Mouse (Mus musculus): ENCODE data around the gene Rtl5. TPM values are rescaled to one million over a fixed set of nuclear protein-coding genes. Genes with fewer than 3 reads are reported as not detected.

Rtl5 gene
- total and polyA plus RNA-seq, 2 experiments = 0.74 to 0.97 TPM

GRCm38 (mm10) chrX:102050552-102050951, 20.6 kb downstream of the Rtl5 start:
- TF ChIP-seq CTCF (IDR thresholded peaks at IDR 0.05; ENCODE audit: low read depth, low read length) = no peak
- no peak for TF ChIP-seq POLR2A (IDR thresholded peaks at IDR 0.05; ENCODE audit: extremely low read depth, insufficient read depth, low read length)
- Histone ChIP-seq H3K27ac (replicated peaks; ENCODE audit: insufficient read depth, low read depth, low read length) (no peak overlapping the region), H3K27me3 (ENCODE audit: control insufficient read depth, insufficient read depth, low read length) (no peaks in the 10 kb centered on the region), H3K9ac (ENCODE audit: low read depth, low read length) (no peak overlapping the region), H3K4me3 (ENCODE audit: insufficient read depth, low read depth, low read length) (no peak overlapping the region), H3K36me3 (ENCODE audit: control insufficient read depth, insufficient read depth, low read length) (no peaks in the 10 kb centered on the region), H3K4me1 (ENCODE audit: control insufficient read depth, insufficient read depth, low read length) (no peaks in the 10 kb centered on the region), H3K79me2 (ENCODE audit: control insufficient read depth, insufficient read depth, low read length) (no peaks in the 10 kb centered on the region)
- DNase-seq (ENCODE audit: extremely low read depth, low read depth, low spot score) = no peak
- 78% methylated on average over 6 of the region's 6 CpGs for WGBS

GRCm38 (mm10) chrX:102042386-102042785, 28.7 kb downstream of the Rtl5 start:
- no peak for TF ChIP-seq POLR2A (IDR thresholded peaks at IDR 0.05; ENCODE audit: extremely low read depth, insufficient read depth, low read length)
- no peak for TF ChIP-seq CTCF (IDR thresholded peaks at IDR 0.05; ENCODE audit: low read depth, low read length)
- no peak for DNase-seq (ENCODE audit: extremely low read depth, low read depth, low spot score)
- 73% methylated on average over 4 of the region's 4 CpGs for WGBS
- H3K27me3 ChIP-seq (ENCODE audit: control insufficient read depth, insufficient read depth, low read length) = no peaks in the 10 kb centered on the region
- H3K36me3 ChIP-seq (ENCODE audit: control insufficient read depth, insufficient read depth, low read length) = no peaks in the 10 kb centered on the region
- no peak overlapping the region for H3K4me3 ChIP-seq (ENCODE audit: insufficient read depth, low read depth, low read length)
- H3K4me1 ChIP-seq (ENCODE audit: control insufficient read depth, insufficient read depth, low read length) = no peaks in the 10 kb centered on the region; the same call in 1 of the 2 replicates
- H3K27ac ChIP-seq (replicated peaks; ENCODE audit: insufficient read depth, low read depth, low read length) = no peak overlapping the region
- H3K9ac ChIP-seq (ENCODE audit: low read depth, low read length) = no peak overlapping the region
- H3K79me2 ChIP-seq (ENCODE audit: control insufficient read depth, insufficient read depth, low read length) = no peaks in the 10 kb centered on the region

GRCm38 (mm10) chrX:102041562-102041961, 29.5 kb downstream of the Rtl5 start:
- Histone ChIP-seq H3K27me3 (ENCODE audit: control insufficient read depth, insufficient read depth, low read length) (no peaks in the 10 kb centered on the region), H3K4me3 (ENCODE audit: insufficient read depth, low read depth, low read length) (no peak overlapping the region), H3K27ac (replicated peaks; ENCODE audit: insufficient read depth, low read depth, low read length) (no peak overlapping the region), H3K36me3 (ENCODE audit: control insufficient read depth, insufficient read depth, low read length) (no peaks in the 10 kb centered on the region), H3K4me1 (ENCODE audit: control insufficient read depth, insufficient read depth, low read length) (no peaks in the 10 kb centered on the region; the same call in 1 of the 2 replicates), H3K9ac (ENCODE audit: low read depth, low read length) (no peak overlapping the region), H3K79me2 (ENCODE audit: control insufficient read depth, insufficient read depth, low read length) (no peaks in the 10 kb centered on the region)
- 82% methylated on average over 7 of the region's 7 CpGs for WGBS
- TF ChIP-seq CTCF (IDR thresholded peaks at IDR 0.05; ENCODE audit: low read depth, low read length) = no peak
- DNase-seq (ENCODE audit: extremely low read depth, low read depth, low spot score) = no peak

- H3K4me1 ChIP-seq (ENCODE audit: control insufficient read depth, insufficient read depth, low read length) = no peaks in the 10 kb centered on the region; the same call in 1 of the 2 replicates
- no peaks in the 10 kb centered on the region for H3K27me3 ChIP-seq (ENCODE audit: control insufficient read depth, insufficient read depth, low read length)
- H3K9ac ChIP-seq (ENCODE audit: low read depth, low read length) = no peak overlapping the region
- peak; percentile 12 for DNase-seq (ENCODE audit: extremely low read depth, low read depth, low spot score)
- no peaks in the 10 kb centered on the region for H3K36me3 ChIP-seq (ENCODE audit: control insufficient read depth, insufficient read depth, low read length)
- TF ChIP-seq CTCF (IDR thresholded peaks at IDR 0.05; ENCODE audit: low read depth, low read length) = no peak
- no peak for TF ChIP-seq POLR2A (IDR thresholded peaks at IDR 0.05; ENCODE audit: extremely low read depth, insufficient read depth, low read length)
- no peaks in the 10 kb centered on the region for H3K79me2 ChIP-seq (ENCODE audit: control insufficient read depth, insufficient read depth, low read length)
- WGBS = 52% methylated on average over 2 of the region's 2 CpGs
- H3K27ac ChIP-seq (replicated peaks; ENCODE audit: insufficient read depth, low read depth, low read length) = no peak overlapping the region
- H3K4me3 ChIP-seq (ENCODE audit: insufficient read depth, low read depth, low read length) = no peak overlapping the region
These were observed 33.6 kb downstream of the Rtl5 start for GRCm38 (mm10) chrX:102037506-102037905.

- Histone ChIP-seq H3K27ac (replicated peaks; ENCODE audit: insufficient read depth, low read depth, low read length) (no peak overlapping the region), H3K9ac (ENCODE audit: low read depth, low read length) (no peak overlapping the region), H3K36me3 (ENCODE audit: control insufficient read depth, insufficient read depth, low read length) (no peaks in the 10 kb centered on the region), H3K4me3 (ENCODE audit: insufficient read depth, low read depth, low read length) (no peak overlapping the region), H3K4me1 (ENCODE audit: control insufficient read depth, insufficient read depth, low read length) (no peaks in the 10 kb centered on the region; the same call in 1 of the 2 replicates), H3K27me3 (ENCODE audit: control insufficient read depth, insufficient read depth, low read length) (no peaks in the 10 kb centered on the region), H3K79me2 (ENCODE audit: control insufficient read depth, insufficient read depth, low read length) (no peaks in the 10 kb centered on the region)
- TF ChIP-seq CTCF (IDR thresholded peaks at IDR 0.05; ENCODE audit: low read depth, low read length) = no peak
- no peak for TF ChIP-seq POLR2A (IDR thresholded peaks at IDR 0.05; ENCODE audit: extremely low read depth, insufficient read depth, low read length)
- WGBS = 86% methylated on average over 3 of the region's 3 CpGs
- DNase-seq (ENCODE audit: extremely low read depth, low read depth, low spot score) = no peak
These were observed 34.2 kb downstream of the Rtl5 start for GRCm38 (mm10) chrX:102036866-102037361.

- WGBS = 81% methylated on average over 3 of the region's 3 CpGs
- Histone ChIP-seq H3K4me1 (ENCODE audit: control insufficient read depth, insufficient read depth, low read length) (no peaks in the 10 kb centered on the region; the same call in 1 of the 2 replicates), H3K36me3 (ENCODE audit: control insufficient read depth, insufficient read depth, low read length) (no peaks in the 10 kb centered on the region), H3K9ac (ENCODE audit: low read depth, low read length) (no peak overlapping the region), H3K27me3 (ENCODE audit: control insufficient read depth, insufficient read depth, low read length) (no peaks in the 10 kb centered on the region), H3K27ac (replicated peaks; ENCODE audit: insufficient read depth, low read depth, low read length) (no peak overlapping the region), H3K4me3 (ENCODE audit: insufficient read depth, low read depth, low read length) (no peak overlapping the region), H3K79me2 (ENCODE audit: control insufficient read depth, insufficient read depth, low read length) (no peaks in the 10 kb centered on the region)
- no peak for TF ChIP-seq POLR2A (IDR thresholded peaks at IDR 0.05; ENCODE audit: extremely low read depth, insufficient read depth, low read length)
- no peak for TF ChIP-seq CTCF (IDR thresholded peaks at IDR 0.05; ENCODE audit: low read depth, low read length)
- no peak for DNase-seq (ENCODE audit: extremely low read depth, low read depth, low spot score)
These were observed 35.4 kb downstream of the Rtl5 start for GRCm38 (mm10) chrX:102035671-102036070.
